Mouse (Mus musculus) kidney, embryonic 14.5 days (tissue): ENCODE measurements around the gene Slc34a1. TPM values are rescaled to one million over a fixed set of nuclear protein-coding genes. Genes with fewer than 3 reads are reported as not detected.

Source experiments
- ATAC-seq: fragments of 200-750 bp; cut with Nextera tagmentation; 2 replicates; pipeline ENCODE4 v1.8.0; 2017; ENCODE audit warnings: moderate number of reproducible peaks, mild to moderate bottlenecking, moderate TSS enrichment, moderate library complexity; ENCODE audit not compliant: low FRiP score, low TSS enrichment
- H3K27ac ChIP-seq: fragments of 300-500 bp; sonication (generic); 2 replicates; pipeline ENCODE4 v1.5.1; 2014; ENCODE audit warnings: low read depth, mild to moderate bottlenecking, low read length, moderate library complexity, mixed read lengths
- H3K27me3 ChIP-seq: fragments of 300-500 bp; sonication (generic); 2 replicates; pipeline ENCODE4 v1.6.1; 2014; ENCODE audit warnings: mild to moderate bottlenecking, low read length; ENCODE audit not compliant: control insufficient read depth, insufficient read depth
- H3K36me3 ChIP-seq: fragments of 300-500 bp; sonication (generic); 2 replicates; pipeline ENCODE4 v1.6.1; 2014; ENCODE audit warnings: low read length, mixed read lengths; ENCODE audit not compliant: control insufficient read depth, insufficient read depth
- H3K4me1 ChIP-seq: fragments of 300-500 bp; sonication (generic); 2 replicates; pipeline ENCODE4 v1.6.1; 2014; ENCODE audit warnings: low read length, mixed read lengths; ENCODE audit not compliant: control insufficient read depth, insufficient read depth
- H3K4me2 ChIP-seq: fragments of 300-500 bp; sonication (generic); replicated peaks from 2 replicates; pipeline ENCODE4 v1.6.1; 2014; ENCODE audit warnings: low read depth, mild to moderate bottlenecking, low read length
- H3K4me3 ChIP-seq: fragments of 300-500 bp; sonication (generic); 2 replicates; pipeline ENCODE4 v1.5.1; 2014; ENCODE audit warnings: mild to moderate bottlenecking, low read length
- H3K9ac ChIP-seq: fragments of 300-500 bp; sonication (generic); 2 replicates; pipeline ENCODE4 v1.6.1; 2014; ENCODE audit warnings: low read depth, mild to moderate bottlenecking, low read length, moderate library complexity
- H3K9me3 ChIP-seq: fragments of 300-500 bp; sonication (generic); 2 replicates; pipeline ENCODE4 v1.6.1; 2016; ENCODE audit warnings: low read length; ENCODE audit not compliant: control insufficient read depth
- WGBS: fragments of 180-500 bp; shearing (Covaris S2); extraction: QIAGEN DNeasy Blood & Tissue Kit; methylation state at CpG from one replicate; pipeline ENCODE4 v1.1.7; 2014; 5-methylcytosine and 5-hydroxymethylcytosine counted together
- polyA plus RNA-seq: library from polyadenylated mRNA; unstranded; fragments of >200 nt; fragmentation: Nextera tagmentation; extraction: Ambion mirVana; gene quantifications from 2 replicates; pipeline ENCODE4 v1.2.1, GENCODE M21; 2014

The Slc34a1 gene
- polyA plus RNA-seq, 1 experiment from 2014 or later = 39.4 TPM

DNA sequence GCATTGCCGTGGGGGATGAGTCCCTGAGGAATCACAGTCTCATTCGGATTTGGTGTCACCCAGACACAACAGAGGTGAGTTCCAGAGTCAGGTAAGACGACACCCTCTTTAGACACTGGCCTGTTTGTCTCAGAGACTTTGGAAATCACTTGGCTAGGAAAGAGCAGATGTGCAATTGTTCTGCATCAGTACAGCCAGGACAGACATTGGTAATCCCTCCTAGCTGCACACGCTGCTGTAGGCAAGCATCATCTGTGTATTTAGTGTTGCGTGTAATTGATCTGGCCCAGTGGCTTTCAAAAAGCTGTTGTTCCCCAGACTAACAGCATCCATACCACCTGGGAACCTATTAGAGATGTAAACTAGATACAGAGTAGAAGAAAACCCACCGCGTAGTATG, 5.3 kb downstream of the Slc34a1 start:
- H3K36me3 ChIP-seq = no peaks in the 10 kb centered on the region
- no peaks in the 10 kb centered on the region for H3K9me3 ChIP-seq
- no peak overlapping the region for H3K9ac ChIP-seq
- no peaks in the 10 kb centered on the region for H3K4me1 ChIP-seq
- ATAC-seq = no peak
- no peak overlapping the region for H3K27ac ChIP-seq
- WGBS = 57% methylated on average over 7 of the region's 7 CpGs
- H3K4me3 ChIP-seq = no peak overlapping the region
- no peaks in the 10 kb centered on the region for H3K27me3 ChIP-seq
- no peak overlapping the region for H3K4me2 ChIP-seq

DNA sequence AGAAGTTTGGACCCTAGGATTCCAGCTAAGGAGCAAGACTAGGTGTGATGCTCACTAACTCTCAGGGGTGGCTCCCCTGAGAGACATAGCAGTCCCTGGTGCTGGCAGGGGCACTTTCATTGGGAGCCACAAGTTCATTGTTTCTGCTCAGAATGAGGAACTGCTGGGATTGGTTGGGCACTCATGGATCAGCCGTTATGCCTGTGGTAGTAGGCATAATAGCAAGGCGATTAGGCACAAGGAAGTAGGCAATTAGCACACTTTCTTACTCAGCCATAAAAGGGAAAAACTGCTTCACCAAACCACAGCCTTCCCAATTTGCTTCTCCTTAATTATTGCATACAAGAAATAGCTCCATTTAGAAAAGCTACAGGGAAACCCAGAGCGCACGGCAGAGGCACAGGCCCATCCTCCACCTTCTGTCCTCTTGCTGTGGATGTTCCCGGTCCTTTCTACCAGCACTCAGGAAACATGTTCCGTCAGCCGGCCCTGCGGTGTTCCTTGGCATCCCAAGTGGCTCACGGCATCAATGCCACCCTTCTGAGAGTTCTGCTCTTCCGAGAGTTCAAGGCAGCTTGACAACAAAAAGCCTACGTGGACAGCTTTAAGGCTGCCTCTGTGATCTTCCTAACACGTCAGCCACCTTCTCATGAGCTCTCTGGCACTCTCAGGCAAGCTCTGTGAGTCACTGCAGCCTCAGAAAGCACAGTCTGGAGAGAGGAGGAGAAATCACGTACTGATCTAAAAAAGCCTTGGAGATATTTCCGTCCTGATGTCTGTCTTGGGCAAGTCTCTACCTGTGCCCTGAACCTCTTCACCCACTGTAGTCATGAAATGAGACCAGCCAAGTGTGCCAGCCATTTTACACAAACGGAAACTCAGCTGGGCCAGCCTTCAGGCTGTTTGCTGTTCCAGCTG, 6.2 kb downstream of the Slc34a1 start:
- H3K4me2 ChIP-seq = no peak overlapping the region
- H3K27ac ChIP-seq = no peak overlapping the region
- no peaks in the 10 kb centered on the region for H3K4me1 ChIP-seq
- no peaks in the 10 kb centered on the region for H3K9me3 ChIP-seq
- H3K36me3 ChIP-seq = no peaks in the 10 kb centered on the region
- H3K4me3 ChIP-seq = no peak overlapping the region
- no peaks in the 10 kb centered on the region for H3K27me3 ChIP-seq
- H3K9ac ChIP-seq = no peak overlapping the region
- 64% methylated on average over 15 of the region's 15 CpGs for WGBS
- no peak for ATAC-seq

DNA sequence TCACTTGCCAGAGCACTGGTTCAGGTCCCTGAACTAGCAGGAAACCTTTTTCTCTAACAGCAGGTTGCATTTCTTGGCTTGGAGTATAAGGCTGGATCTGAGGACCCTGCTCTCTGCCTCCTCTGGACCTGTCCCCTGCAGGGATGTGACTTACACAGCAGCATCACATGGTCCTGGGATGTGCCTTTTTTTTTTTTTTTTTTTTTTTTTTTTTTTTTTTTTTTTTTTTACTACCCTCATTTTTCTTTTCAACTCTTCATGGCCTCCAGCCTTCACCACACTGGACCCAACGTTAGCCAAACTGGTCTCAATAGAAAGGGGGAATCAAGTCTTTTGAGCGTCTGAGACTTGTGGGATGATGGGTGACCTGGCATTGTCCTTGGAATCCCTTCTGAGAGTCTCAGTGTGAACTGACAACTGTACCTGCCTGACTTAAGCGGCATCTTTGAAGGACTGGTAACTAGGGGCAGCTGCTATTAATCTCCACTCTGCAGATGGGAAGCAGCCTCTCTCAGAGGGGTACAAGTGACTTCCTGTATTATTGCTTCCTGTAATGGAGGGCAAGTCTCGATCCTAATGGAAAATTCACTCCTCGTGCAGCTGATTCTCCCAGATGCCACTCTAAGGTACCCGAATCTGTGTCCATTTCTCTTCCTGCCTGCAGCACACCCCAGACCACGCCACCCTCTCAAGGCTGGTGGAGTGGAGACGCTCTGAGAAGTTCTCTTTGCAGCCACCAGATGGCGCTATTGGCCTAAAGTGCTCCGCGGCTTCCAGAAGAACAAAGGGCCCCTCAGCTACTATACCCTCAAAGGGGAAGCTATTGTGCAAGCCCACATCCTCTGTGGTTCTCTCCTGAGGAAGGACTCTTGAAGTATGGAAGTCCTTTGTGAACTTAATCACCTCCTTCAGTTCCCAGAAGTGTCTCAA, 7.1 kb downstream of the Slc34a1 start:
- Histone ChIP-seq H3K36me3 (no peaks in the 10 kb centered on the region), H3K9me3 (no peaks in the 10 kb centered on the region), H3K4me2 (no peak overlapping the region), H3K4me3 (no peak overlapping the region), H3K9ac (peak overlapping the region; percentile 38; the same call in 1 of the 2 replicates), H3K27ac (no peak overlapping the region), H3K4me1 (no peaks in the 10 kb centered on the region), H3K27me3 (no peaks in the 10 kb centered on the region)
- 15% methylated on average over 11 of the region's 11 CpGs for WGBS
- peak; percentile 88 for ATAC-seq

DNA sequence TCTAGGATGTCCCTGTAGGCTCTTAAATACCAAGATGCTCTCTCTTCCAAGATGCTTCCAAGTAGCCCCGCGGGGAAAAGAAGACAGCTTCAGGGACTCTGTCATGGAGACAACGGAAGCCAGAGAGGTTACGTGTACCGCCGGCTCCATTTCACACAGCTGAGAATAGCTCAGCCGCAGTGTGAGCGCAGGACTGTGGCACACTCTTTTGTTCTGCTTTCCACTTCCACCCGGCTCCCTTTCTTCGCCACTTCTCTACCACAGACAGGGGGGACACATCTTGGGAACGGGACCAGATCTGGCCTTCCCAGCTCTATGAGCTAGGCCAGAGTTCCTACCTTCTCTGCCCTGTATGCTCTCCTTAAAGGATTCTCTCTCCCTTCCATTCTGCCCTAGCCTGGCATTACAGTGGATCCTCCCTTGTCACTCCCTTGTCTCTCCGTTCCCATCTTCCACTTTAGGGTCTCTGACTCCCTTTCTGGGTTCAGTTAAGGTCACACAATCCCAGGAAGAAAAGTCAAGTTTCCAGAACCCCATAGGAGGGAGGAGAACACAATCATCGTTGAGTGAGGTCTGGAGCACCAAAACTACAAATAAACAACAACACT, 7.9 kb downstream of the Slc34a1 start:
- Histone ChIP-seq H3K9me3 (no peaks in the 10 kb centered on the region), H3K4me3 (no peak overlapping the region), H3K36me3 (no peaks in the 10 kb centered on the region), H3K9ac (peak overlapping the region; percentile 38; the same call in 1 of the 2 replicates), H3K4me1 (no peaks in the 10 kb centered on the region), H3K27ac (no peak overlapping the region), H3K4me2 (no peak overlapping the region), H3K27me3 (no peaks in the 10 kb centered on the region)
- 73% methylated on average over 13 of the region's 13 CpGs for WGBS
- peak; percentile 38 for ATAC-seq

DNA sequence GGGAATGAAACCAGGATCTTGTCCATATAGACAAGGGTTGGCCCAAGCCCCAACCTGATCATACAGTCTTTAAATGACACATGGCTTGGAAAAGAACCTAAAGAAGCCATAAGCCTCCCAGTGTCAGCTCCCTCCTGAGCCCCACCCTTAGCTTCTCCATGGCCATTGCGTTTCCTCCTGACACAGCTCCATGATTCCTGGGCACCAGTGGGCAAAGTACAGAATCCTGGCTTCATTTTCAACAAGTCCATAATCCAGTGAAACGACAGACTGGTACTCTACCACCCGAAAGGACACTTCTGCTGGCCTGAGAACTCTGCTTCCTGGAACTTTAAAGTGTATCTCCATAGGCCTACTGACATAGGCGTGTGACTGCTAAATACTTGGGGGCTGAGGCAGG, 9.4 kb downstream of the Slc34a1 start:
- Histone ChIP-seq H3K4me2 (no peak overlapping the region), H3K27me3 (no peaks in the 10 kb centered on the region), H3K4me3 (no peak overlapping the region), H3K36me3 (no peaks in the 10 kb centered on the region), H3K27ac (no peak overlapping the region), H3K4me1 (no peaks in the 10 kb centered on the region), H3K9ac (no peak overlapping the region), H3K9me3 (no peaks in the 10 kb centered on the region)
- WGBS = 89% methylated on average over 4 of the region's 4 CpGs
- ATAC-seq = no peak

DNA sequence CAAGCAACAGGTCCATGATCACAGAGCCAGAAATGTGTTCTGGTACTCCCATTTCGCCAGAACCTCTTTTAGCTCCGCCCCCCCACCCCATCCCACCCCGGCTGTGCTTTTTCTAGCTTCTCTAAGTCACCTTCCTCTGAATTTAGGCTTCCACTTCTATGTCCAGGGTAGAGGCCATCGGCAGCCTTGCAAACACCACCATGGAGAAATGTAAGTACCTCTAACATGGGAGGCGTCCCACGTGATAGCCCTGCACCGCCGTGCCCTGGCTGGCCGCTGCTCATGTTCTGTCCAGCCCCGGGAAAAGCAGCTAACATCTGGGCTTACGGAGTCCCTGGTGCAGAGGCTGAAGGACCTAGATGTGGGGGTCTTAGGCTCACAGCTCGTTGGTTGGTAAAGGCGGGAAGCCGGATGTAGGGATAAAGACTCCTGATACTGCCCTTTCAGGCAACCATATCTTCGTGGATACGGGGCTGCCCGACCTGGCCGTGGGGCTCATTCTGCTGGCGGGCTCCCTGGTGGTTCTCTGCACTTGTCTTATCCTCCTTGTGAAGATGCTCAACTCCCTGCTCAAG, 10.6 kb downstream of the Slc34a1 start:
- Histone ChIP-seq H3K27ac (no peak overlapping the region), H3K9ac (no peak overlapping the region), H3K9me3 (no peaks in the 10 kb centered on the region), H3K36me3 (no peaks in the 10 kb centered on the region), H3K4me3 (no peak overlapping the region), H3K4me2 (no peak overlapping the region), H3K4me1 (no peaks in the 10 kb centered on the region), H3K27me3 (0 out of 2 replicates have a peak, but pooled peaks cover 2% of the 10 kb centered on the region)
- ATAC-seq = no peak
- WGBS = 88% methylated on average over 19 of the region's 19 CpGs

DNA sequence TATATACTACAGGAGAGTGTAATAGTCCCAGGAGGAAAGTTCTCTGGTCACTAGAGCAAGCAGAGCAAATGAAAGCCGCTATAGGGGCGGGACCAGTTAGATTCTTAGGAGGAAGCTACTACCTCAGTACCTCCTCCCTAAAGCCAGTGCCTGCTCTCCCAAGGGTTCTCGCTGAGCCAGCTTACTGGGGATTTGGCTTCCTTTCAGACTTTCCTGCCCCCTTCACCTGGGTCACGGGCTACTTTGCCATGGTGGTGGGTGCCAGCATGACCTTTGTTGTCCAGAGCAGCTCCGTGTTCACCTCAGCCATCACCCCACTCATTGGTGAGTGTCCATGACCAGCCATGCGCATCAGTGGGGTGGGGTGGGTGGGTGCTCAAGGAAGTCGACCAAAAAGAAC, 13.8 kb downstream of the Slc34a1 start:
- no peak for ATAC-seq

DNA sequence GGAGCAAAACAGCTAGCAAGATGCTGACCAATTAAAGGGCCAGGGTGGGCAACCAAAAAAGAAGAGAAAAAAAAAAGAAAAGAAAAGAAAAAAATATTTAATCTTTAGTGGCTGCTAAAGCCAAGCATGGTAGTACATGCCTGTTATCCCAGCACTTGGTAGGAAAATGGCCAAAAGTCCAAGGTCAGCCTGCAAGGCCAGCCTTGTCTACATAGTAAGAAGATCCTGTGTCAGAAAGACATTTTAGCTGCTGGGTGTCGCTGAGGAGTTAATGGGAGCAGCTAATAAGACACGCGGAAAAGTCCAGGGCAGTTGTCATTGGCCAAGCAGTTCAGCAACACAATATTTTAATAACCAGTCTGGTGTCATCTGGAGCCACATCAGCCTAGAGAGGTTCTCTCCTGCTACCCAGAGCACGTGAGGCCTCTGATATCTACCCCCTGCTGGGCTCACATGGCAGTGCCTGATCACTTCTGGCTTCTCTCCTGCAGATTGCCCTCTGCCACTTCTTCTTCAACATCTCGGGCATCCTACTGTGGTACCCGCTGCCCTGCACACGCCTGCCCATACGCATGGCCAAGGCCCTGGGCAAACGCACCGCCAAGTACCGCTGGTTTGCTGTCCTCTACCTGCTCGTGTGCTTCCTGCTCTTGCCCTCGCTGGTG, 14.8 kb downstream of the Slc34a1 start:
- H3K9ac ChIP-seq = no peak overlapping the region
- H3K27me3 ChIP-seq = 0 out of 2 replicates have a peak, but pooled peaks cover 3% of the 10 kb centered on the region
- ATAC-seq = no peak
- no peak overlapping the region for H3K27ac ChIP-seq
- H3K4me2 ChIP-seq = no peak overlapping the region
- 0 out of 2 replicates have a peak, but pooled peaks cover 5% of the 10 kb centered on the region for H3K4me1 ChIP-seq
- H3K36me3 ChIP-seq = no peaks in the 10 kb centered on the region
- H3K9me3 ChIP-seq = no peaks in the 10 kb centered on the region
- 78% methylated on average over 13 of the region's 13 CpGs for WGBS
- no peak overlapping the region for H3K4me3 ChIP-seq

More for the DNA sequence above, 13.8 kb downstream of the Slc34a1 start:
- Histone ChIP-seq H3K36me3 (no peaks in the 10 kb centered on the region), H3K9me3 (no peaks in the 10 kb centered on the region), H3K4me1 (0 out of 2 replicates have a peak, but pooled peaks cover 5% of the 10 kb centered on the region), H3K27me3 (0 out of 2 replicates have a peak, but pooled peaks cover 3% of the 10 kb centered on the region), H3K4me2 (no peak overlapping the region), H3K27ac (no peak overlapping the region), H3K9ac (no peak overlapping the region), H3K4me3 (no peak overlapping the region)
- 68% methylated on average over 7 of the region's 7 CpGs for WGBS
